Mouse (Mus musculus) midbrain, embryonic 14.5 days (tissue): ENCODE measurements at regions not wholly inside any gene's neighbourhood (a gene's known extent, or its start where the extent isn't known, plus 50 kb on each side); places are given as distances from the start of the nearest gene placed in this dataset.
A peak's percentile ranks its signal among the peaks of the same experiment; 100 is the strongest.

ENCODE experiments used
- ATAC-seq: fragments of 200-750 bp; cut with Nextera tagmentation; 2 replicates; pipeline ENCODE4 v1.8.0; 2017; ENCODE audit warnings: moderate number of reproducible peaks, moderate library complexity; ENCODE audit not compliant: low FRiP score, low TSS enrichment
- DNase-seq: peaks from one replicate; pipeline ENCODE4 v3.0.0-alpha.2; 2015
- H3K27ac ChIP-seq: fragments of 300-500 bp; sonication (generic); replicated peaks from 2 replicates; pipeline ENCODE4 v1.5.1; 2014; ENCODE audit warnings: mild to moderate bottlenecking, low read depth, low read length, moderate library complexity
- H3K27me3 ChIP-seq: fragments of 300-500 bp; sonication (generic); 2 replicates; pipeline ENCODE4 v1.6.1; 2014; ENCODE audit warnings: low read length, control low read depth, mixed read lengths; ENCODE audit not compliant: control insufficient read depth, insufficient read depth
- H3K36me3 ChIP-seq: fragments of 300-500 bp; sonication (generic); 2 replicates; pipeline ENCODE4 v1.6.1; 2014; ENCODE audit warnings: low read length, control low read depth; ENCODE audit not compliant: control insufficient read depth, insufficient read depth
- H3K4me1 ChIP-seq: fragments of 300-500 bp; sonication (generic); 2 replicates; pipeline ENCODE4 v1.6.1; 2014; ENCODE audit warnings: mild to moderate bottlenecking, antibody characterized with exemption, low read length, control low read depth; ENCODE audit not compliant: control insufficient read depth, insufficient read depth
- H3K4me2 ChIP-seq: fragments of 300-500 bp; sonication (generic); 2 replicates; pipeline ENCODE4 v1.6.1; 2014; ENCODE audit warnings: mild to moderate bottlenecking, low read length, moderate library complexity
- H3K4me3 ChIP-seq: fragments of 300-500 bp; sonication (generic); replicated peaks from 2 replicates; pipeline ENCODE4 v1.5.1; 2014; ENCODE audit warnings: low read depth, low read length
- H3K9ac ChIP-seq: fragments of 300-500 bp; sonication (generic); replicated peaks from 2 replicates; pipeline ENCODE4 v1.6.1; 2014; ENCODE audit warnings: mild to moderate bottlenecking, low read length, moderate library complexity
- H3K9me3 ChIP-seq: fragments of 300-500 bp; sonication (generic); 2 replicates; pipeline ENCODE4 v1.6.1; 2016; ENCODE audit warnings: low read length, control low read depth, mixed read lengths; ENCODE audit not compliant: control insufficient read depth
- WGBS: fragments of 180-500 bp; shearing (Covaris S2); extraction: QIAGEN DNeasy Blood & Tissue Kit; methylation state at CpG from one replicate; pipeline ENCODE4 v1.1.7; 2014; 5-methylcytosine and 5-hydroxymethylcytosine counted together

DNA sequence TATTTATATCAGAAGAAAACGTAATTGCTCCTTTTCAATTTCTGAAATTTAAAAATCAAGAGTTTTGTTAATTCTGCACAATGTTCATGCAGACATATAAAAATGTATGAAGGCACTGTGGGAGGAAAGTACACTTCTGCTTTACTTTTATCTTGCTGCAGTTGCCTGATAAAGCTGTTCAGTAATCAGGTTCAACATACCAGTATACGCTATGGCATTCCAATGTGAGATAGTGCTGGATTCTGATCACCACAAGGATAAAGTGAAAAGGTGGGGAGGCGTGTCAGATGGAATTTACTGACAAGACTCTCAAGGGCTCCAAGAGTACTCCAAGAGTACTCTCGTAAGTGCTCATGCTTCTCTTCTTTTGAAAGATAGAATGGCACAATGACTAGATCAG, 1182.8 kb downstream of the Diaph2 start:
- no peaks in the 10 kb centered on the region for H3K27me3 ChIP-seq
- no peak for ATAC-seq
- no peak overlapping the region for H3K4me3 ChIP-seq
- no peak for DNase-seq
- no peak overlapping the region for H3K9ac ChIP-seq
- no peaks in the 10 kb centered on the region for H3K9me3 ChIP-seq
- no peak overlapping the region for H3K4me2 ChIP-seq
- no peaks in the 10 kb centered on the region for H3K36me3 ChIP-seq
- no peaks in the 10 kb centered on the region for H3K4me1 ChIP-seq
- no peak overlapping the region for H3K27ac ChIP-seq
- WGBS, result 89% methylated on average over 4 of the region's 4 CpGs

DNA sequence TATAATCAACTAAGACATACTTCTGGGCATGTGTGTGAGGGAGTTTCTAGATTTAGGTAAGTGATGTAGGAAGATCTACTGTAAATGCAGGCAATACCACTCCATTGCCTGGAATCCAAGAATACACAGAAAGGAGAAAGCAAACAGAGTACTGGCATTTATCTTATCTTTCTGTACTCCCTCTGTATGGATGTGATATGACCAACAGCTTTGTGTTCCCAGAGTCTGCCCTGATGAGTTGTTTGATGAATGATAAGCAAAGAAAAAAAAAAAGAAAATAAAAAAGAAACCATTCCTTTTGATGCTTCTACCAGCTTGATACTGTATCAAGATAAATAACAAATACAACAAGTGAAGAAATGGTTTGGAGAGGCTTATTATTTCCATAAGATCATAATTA, 1189.2 kb downstream of the Diaph2 start:
- no peaks in the 10 kb centered on the region for H3K36me3 ChIP-seq
- H3K9me3 ChIP-seq, result no peaks in the 10 kb centered on the region
- DNase-seq (no peak), ATAC-seq (no peak)
- H3K4me1 ChIP-seq, result no peaks in the 10 kb centered on the region
- H3K4me2 ChIP-seq, result no peak overlapping the region
- H3K4me3 ChIP-seq, result no peak overlapping the region
- H3K27ac ChIP-seq, result no peak overlapping the region
- no peaks in the 10 kb centered on the region for H3K27me3 ChIP-seq
- H3K9ac ChIP-seq, result no peak overlapping the region

DNA sequence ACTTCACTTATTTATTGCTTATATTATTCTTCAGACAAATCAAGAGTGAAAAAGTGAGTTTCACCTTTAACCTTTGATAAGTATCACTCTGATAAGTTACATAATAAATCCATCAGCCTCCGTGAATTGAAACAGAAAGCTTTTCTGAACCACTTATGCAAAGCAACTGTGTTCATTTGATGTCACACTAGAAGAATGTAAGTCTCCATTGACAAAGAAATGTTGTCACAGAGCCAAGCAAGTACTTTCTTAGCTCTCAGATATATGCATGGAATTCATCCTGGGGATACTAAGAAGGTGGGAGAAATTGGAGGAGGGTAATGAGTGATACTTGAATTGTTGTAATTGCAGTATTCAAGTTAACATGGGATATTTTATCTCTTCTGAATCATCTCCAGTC, 1195.0 kb downstream of the Diaph2 start:
- Histone ChIP-seq H3K27me3 (no peaks in the 10 kb centered on the region), H3K9me3 (no peaks in the 10 kb centered on the region), H3K9ac (no peak overlapping the region), H3K27ac (no peak overlapping the region), H3K36me3 (no peaks in the 10 kb centered on the region), H3K4me3 (no peak overlapping the region), H3K4me1 (no peaks in the 10 kb centered on the region), H3K4me2 (no peak overlapping the region)
- ATAC-seq, result no peak
- DNase-seq, result peak; percentile 7
- 60% methylated on average over 1 of the region's 1 CpGs for WGBS
